Mouse (Mus musculus) lung, postnatal 0 days (tissue): ENCODE measurements around the gene Med19. TPM values are rescaled to one million over a fixed set of nuclear protein-coding genes. Genes with fewer than 3 reads are reported as not detected.
A peak's percentile ranks its signal among the peaks of the same experiment; 100 is the strongest.
"Not testable (repeated sequence)": the region's sequence is repeated elsewhere in the genome, so short reads cannot be mapped to it uniquely, and the experiment has no call there.

Source experiments
- ATAC-seq: fragments of 200-750 bp; cut with Nextera tagmentation; 2 replicates; pipeline ENCODE4 v1.8.0; 2017; ENCODE audit warnings: moderate library complexity
- DNase-seq: peaks from one replicate; pipeline ENCODE4 v3.0.0-alpha.2; 2016; ENCODE audit warnings: low spot score
- H3K27ac ChIP-seq: fragments of 300-500 bp; sonication (generic); 2 replicates; pipeline ENCODE4 v1.5.1; 2014; ENCODE audit warnings: antibody characterized with exemption, mild to moderate bottlenecking, low read length, mixed read lengths
- H3K27me3 ChIP-seq: fragments of 300-500 bp; sonication (generic); replicated peaks from 2 replicates; pipeline ENCODE4 v1.6.1; 2014; ENCODE audit warnings: low read length, mixed read lengths; ENCODE audit not compliant: insufficient read depth
- H3K36me3 ChIP-seq: fragments of 300-500 bp; sonication (generic); 2 replicates; pipeline ENCODE4 v1.6.1; 2014; ENCODE audit warnings: low read length, mixed read lengths; ENCODE audit not compliant: insufficient read depth
- H3K4me1 ChIP-seq: fragments of 300-500 bp; sonication (generic); 2 replicates; pipeline ENCODE4 v1.6.1; 2014; ENCODE audit warnings: antibody characterized with exemption, low read depth, low read length, mixed read lengths; ENCODE audit not compliant: insufficient read depth
- H3K4me2 ChIP-seq: fragments of 300-500 bp; sonication (generic); replicated peaks from 2 replicates; pipeline ENCODE4 v1.6.1; 2014; ENCODE audit warnings: low read depth, mild to moderate bottlenecking, low read length, moderate library complexity, mixed read lengths
- H3K4me3 ChIP-seq: fragments of 300-500 bp; sonication (generic); 2 replicates; pipeline ENCODE4 v1.5.1; 2014; ENCODE audit warnings: low read depth, low read length
- H3K9ac ChIP-seq: fragments of 300-500 bp; sonication (generic); replicated peaks from 2 replicates; pipeline ENCODE4 v1.6.1; 2014; ENCODE audit warnings: low read depth, mild to moderate bottlenecking
- H3K9me3 ChIP-seq: fragments of 300-500 bp; sonication (generic); 2 replicates; pipeline ENCODE4 v1.6.1; 2016; ENCODE audit warnings: low read length, mixed read lengths
- CTCF ChIP-seq: IDR thresholded peaks from 2 replicates; pipeline ENCODE4 v1.5.1; 2016; ENCODE audit warnings: antibody characterized with exemption, mild to moderate bottlenecking
- EP300 ChIP-seq: IDR thresholded peaks from 2 replicates; pipeline ENCODE4 v1.6.1; 2016; ENCODE audit warnings: antibody characterized with exemption, mild to moderate bottlenecking, control low read depth
- WGBS: fragments of 180-500 bp; shearing (Covaris S2); extraction: QIAGEN DNeasy Blood & Tissue Kit; methylation state at CpG from one replicate; pipeline ENCODE4 v1.1.7; 2014; 5-methylcytosine and 5-hydroxymethylcytosine counted together
- polyA plus RNA-seq: library from polyadenylated mRNA; unstranded; fragments of >200 nt; fragmentation: Nextera tagmentation; extraction: Ambion mirVana; gene quantifications from 2 replicates; pipeline ENCODE4 v1.2.1, GENCODE M21; 2015

The Med19 gene
- polyA plus RNA-seq, 1 experiment from 2014 or later = 21.0 TPM

DNA sequence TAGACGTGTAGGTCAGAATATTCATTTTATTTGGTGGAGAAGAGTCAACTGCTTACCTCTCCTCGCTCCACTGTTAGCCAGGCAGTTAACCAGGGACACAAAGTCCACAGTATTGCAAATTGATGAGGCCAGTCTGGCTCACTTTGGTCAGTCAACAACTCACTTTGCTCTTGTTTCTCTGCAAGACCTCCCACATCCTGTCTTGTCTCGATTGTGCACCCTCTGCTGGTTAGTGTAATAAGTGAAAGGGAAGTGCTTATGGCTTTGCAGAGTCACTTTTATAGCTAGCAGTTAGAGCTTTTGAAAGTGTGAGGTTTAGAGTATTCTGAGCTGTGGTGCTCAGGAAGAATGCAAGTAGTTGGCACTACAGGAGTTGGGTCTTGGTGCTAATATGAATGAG, 17.9 kb upstream of the Med19 start:
- 60% methylated on average over 3 of the region's 3 CpGs for WGBS
- H3K4me3 ChIP-seq = no peak overlapping the region
- H3K9me3 ChIP-seq = no peaks in the 10 kb centered on the region
- H3K27ac ChIP-seq = no peak overlapping the region
- DNase-seq = peak; percentile 82
- no peaks in the 10 kb centered on the region for H3K4me1 ChIP-seq
- H3K36me3 ChIP-seq = no peaks in the 10 kb centered on the region
- TF ChIP-seq EP300 (no peak), CTCF (peak; percentile 83)
- no peaks in the 10 kb centered on the region for H3K27me3 ChIP-seq
- peak; percentile 63; the same call in 1 of the 2 replicates for ATAC-seq
- no peak overlapping the region for H3K4me2 ChIP-seq
- no peak overlapping the region for H3K9ac ChIP-seq

- 38% methylated on average over 2 of the region's 2 CpGs for WGBS
- Histone ChIP-seq H3K27ac (no peak overlapping the region), H3K27me3 (no peaks in the 10 kb centered on the region), H3K9me3 (no peaks in the 10 kb centered on the region), H3K4me3 (no peak overlapping the region), H3K9ac (no peak overlapping the region), H3K36me3 (no peaks in the 10 kb centered on the region), H3K4me1 (no peaks in the 10 kb centered on the region), H3K4me2 (no peak overlapping the region)
- DNase-seq (peak; percentile 72), ATAC-seq (0 out of 2 replicates have a peak, but pooled peaks have one; percentile 34)
- TF ChIP-seq EP300 (no peak), CTCF (peak; percentile 70)
Measured at GRCm38 (mm10) chr2:84662866-84663265, 15.3 kb upstream of the Med19 start.

DNA sequence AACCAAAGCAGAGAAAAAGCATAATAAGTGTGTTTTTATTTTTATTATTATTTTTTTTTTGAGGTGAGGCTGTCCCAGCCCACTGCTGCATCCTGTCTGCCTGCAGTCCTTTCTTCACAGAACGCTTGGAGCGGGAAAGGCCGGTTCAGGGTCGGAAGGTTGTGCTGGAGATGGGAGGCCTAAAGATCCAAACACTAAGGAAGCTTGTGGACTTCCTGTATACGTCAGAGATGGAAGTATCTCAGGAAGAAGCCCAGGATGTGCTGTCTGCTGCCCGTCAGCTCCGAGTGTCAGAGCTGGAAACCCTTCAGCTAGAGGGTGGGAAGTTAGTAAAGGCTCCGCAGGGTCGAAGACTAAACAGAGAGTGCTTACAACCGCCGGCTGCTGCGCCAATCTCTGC, 12.1 kb upstream of the Med19 start:
- WGBS = 26% methylated on average over 12 of the region's 12 CpGs
- Histone ChIP-seq H3K27me3 (no peaks in the 10 kb centered on the region), H3K4me1 (no peaks in the 10 kb centered on the region), H3K27ac (peak overlapping the region; percentile 32; the same call in 1 of the 2 replicates), H3K9ac (no peak overlapping the region), H3K4me3 (no peak overlapping the region), H3K9me3 (no peaks in the 10 kb centered on the region), H3K4me2 (no peak overlapping the region), H3K36me3 (no peaks in the 10 kb centered on the region)
- peak; percentile 61 for DNase-seq
- no peak for TF ChIP-seq EP300
- no peak for TF ChIP-seq CTCF
- ATAC-seq = peak; percentile 43

DNA sequence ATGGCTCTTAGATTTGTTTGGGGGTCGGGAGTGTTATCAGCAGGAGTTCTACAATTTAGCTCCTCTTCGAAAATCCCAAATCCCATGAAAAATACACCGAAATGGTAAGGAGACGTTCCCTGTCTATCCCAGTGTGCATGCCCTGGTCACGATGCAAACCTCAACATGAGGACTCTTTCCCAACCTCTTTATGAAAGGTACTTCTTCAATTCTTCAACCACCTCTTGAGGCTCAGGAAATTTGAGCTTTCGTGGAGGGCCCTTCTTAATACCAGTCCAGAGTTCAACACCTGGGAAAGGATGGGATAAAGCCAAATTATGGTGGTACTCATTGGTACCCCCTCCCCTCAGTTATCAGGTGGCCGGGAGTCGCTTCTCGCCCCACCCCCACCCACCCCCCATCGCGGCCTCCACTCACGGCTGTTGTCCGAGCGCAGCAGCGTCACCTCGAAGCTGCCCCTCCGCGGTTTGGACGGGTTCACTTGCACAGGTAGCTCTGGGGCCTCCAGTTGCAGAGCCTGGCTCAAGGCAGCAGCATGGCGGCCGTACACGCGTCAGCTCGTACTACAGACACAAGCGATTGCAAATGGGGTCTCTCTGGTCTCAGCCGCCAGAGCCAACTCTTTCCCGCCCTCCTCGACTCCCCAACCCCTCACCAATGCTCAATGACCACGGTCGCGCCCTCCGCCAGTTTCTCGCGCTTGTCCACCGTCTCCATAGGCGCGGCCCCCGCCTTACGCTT, 8.2 kb upstream of the Med19 start:
- peak overlapping the region; percentile 74 for H3K9ac ChIP-seq
- peak overlapping the region; percentile 64 for H3K4me2 ChIP-seq
- H3K4me1 ChIP-seq = no peaks in the 10 kb centered on the region
- H3K27me3 ChIP-seq = no peaks in the 10 kb centered on the region
- under 1% methylated on average over 38 of the region's 39 CpGs for WGBS
- H3K36me3 ChIP-seq = no peaks in the 10 kb centered on the region
- ATAC-seq = peak; percentile 74
- H3K4me3 ChIP-seq = peak overlapping the region; percentile 90
- peak overlapping the region; percentile 88 for H3K27ac ChIP-seq
- no peak for TF ChIP-seq CTCF
- TF ChIP-seq EP300 = no peak
- DNase-seq = peak; percentile 72
- no peaks in the 10 kb centered on the region for H3K9me3 ChIP-seq

- H3K9me3 ChIP-seq = no peaks in the 10 kb centered on the region
- H3K27me3 ChIP-seq = no peaks in the 10 kb centered on the region
- peak within 1 kb of the TSS; percentile 90 for H3K4me3 ChIP-seq
- peak within 1 kb of the TSS; percentile 64 for H3K4me2 ChIP-seq
- WGBS = 1% methylated on average over 20 of the region's 20 CpGs
- TF ChIP-seq EP300 (peak; percentile 61), CTCF (no peak)
- H3K27ac ChIP-seq = peak within 1 kb of the TSS; percentile 88
- peak within 1 kb of the TSS; percentile 74 for H3K9ac ChIP-seq
- peak; percentile 92 for ATAC-seq
- H3K36me3 ChIP-seq = no peaks in the 10 kb centered on the region
- no peaks in the 10 kb centered on the region for H3K4me1 ChIP-seq
- peak; percentile 96 for DNase-seq
Measured at GRCm38 (mm10) chr2:84670569-84670933, 7.7 kb upstream of the Med19 start, which contains the start of gene Selenoh. Selenoh (minus strand) TSS chr2:84670770.

DNA sequence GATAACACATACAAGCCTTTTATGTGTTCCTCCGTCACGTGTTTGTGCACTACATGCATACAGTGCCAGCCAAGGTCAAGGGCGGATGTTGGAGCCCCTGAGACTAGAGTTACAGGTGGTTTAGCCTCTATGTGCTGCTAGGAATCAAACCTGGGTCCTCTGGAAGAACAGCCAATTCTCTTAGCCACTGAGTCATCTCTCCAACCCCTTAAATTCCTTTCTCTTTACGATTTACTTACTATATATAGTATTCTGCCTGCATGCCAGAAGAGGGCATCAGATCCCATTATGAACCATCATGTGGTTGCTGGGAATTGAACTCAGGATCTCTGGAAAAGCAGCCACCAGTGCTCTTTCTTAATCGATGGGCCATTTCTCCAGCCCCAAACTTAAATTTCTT, 6.7 kb upstream of the Med19 start:
- WGBS = 68% methylated on average over 4 of the region's 5 CpGs
- not testable (repeated sequence) for H3K4me2 ChIP-seq, H3K4me3 ChIP-seq, H3K27me3 ChIP-seq, H3K4me1 ChIP-seq, H3K27ac ChIP-seq, DNase-seq, H3K9me3 ChIP-seq, H3K9ac ChIP-seq, ATAC-seq, H3K36me3 ChIP-seq
